Mouse (Mus musculus) midbrain, embryonic 14.5 days (tissue): ENCODE results near the gene E030018B13Rik. TPM values are rescaled to one million over a fixed set of nuclear protein-coding genes. Genes with fewer than 3 reads are reported as not detected.

Experiments
- ATAC-seq: fragments of 200-750 bp; cut with Nextera tagmentation; 2 replicates; pipeline ENCODE4 v1.8.0; 2017; ENCODE audit warnings: moderate number of reproducible peaks, moderate library complexity; ENCODE audit not compliant: low FRiP score, low TSS enrichment
- DNase-seq: peaks from one replicate; pipeline ENCODE4 v3.0.0-alpha.2; 2015
- H3K27ac ChIP-seq: fragments of 300-500 bp; sonication (generic); replicated peaks from 2 replicates; pipeline ENCODE4 v1.5.1; 2014; ENCODE audit warnings: mild to moderate bottlenecking, low read depth, low read length, moderate library complexity
- H3K27me3 ChIP-seq: fragments of 300-500 bp; sonication (generic); 2 replicates; pipeline ENCODE4 v1.6.1; 2014; ENCODE audit warnings: low read length, control low read depth, mixed read lengths; ENCODE audit not compliant: control insufficient read depth, insufficient read depth
- H3K36me3 ChIP-seq: fragments of 300-500 bp; sonication (generic); 2 replicates; pipeline ENCODE4 v1.6.1; 2014; ENCODE audit warnings: low read length, control low read depth; ENCODE audit not compliant: control insufficient read depth, insufficient read depth
- H3K4me1 ChIP-seq: fragments of 300-500 bp; sonication (generic); 2 replicates; pipeline ENCODE4 v1.6.1; 2014; ENCODE audit warnings: mild to moderate bottlenecking, antibody characterized with exemption, low read length, control low read depth; ENCODE audit not compliant: control insufficient read depth, insufficient read depth
- H3K4me2 ChIP-seq: fragments of 300-500 bp; sonication (generic); 2 replicates; pipeline ENCODE4 v1.6.1; 2014; ENCODE audit warnings: mild to moderate bottlenecking, low read length, moderate library complexity
- H3K4me3 ChIP-seq: fragments of 300-500 bp; sonication (generic); replicated peaks from 2 replicates; pipeline ENCODE4 v1.5.1; 2014; ENCODE audit warnings: low read depth, low read length
- H3K9ac ChIP-seq: fragments of 300-500 bp; sonication (generic); replicated peaks from 2 replicates; pipeline ENCODE4 v1.6.1; 2014; ENCODE audit warnings: mild to moderate bottlenecking, low read length, moderate library complexity
- H3K9me3 ChIP-seq: fragments of 300-500 bp; sonication (generic); 2 replicates; pipeline ENCODE4 v1.6.1; 2016; ENCODE audit warnings: low read length, control low read depth, mixed read lengths; ENCODE audit not compliant: control insufficient read depth
- WGBS: fragments of 180-500 bp; shearing (Covaris S2); extraction: QIAGEN DNeasy Blood & Tissue Kit; methylation state at CpG from one replicate; pipeline ENCODE4 v1.1.7; 2014; 5-methylcytosine and 5-hydroxymethylcytosine counted together
- polyA plus RNA-seq: library from polyadenylated mRNA; unstranded; fragments of >200 nt; fragmentation: Nextera tagmentation; extraction: Ambion mirVana; gene quantifications from 2 replicates; pipeline ENCODE4 v1.2.1, GENCODE M21; 2014

The E030018B13Rik gene
- polyA plus RNA-seq, 1 experiment from 2014 or later, result not detected

GRCm38 (mm10) chr7:63941501-63941900, 24.8 kb downstream of the E030018B13Rik start:
- H3K9me3 ChIP-seq, result no peaks in the 10 kb centered on the region
- 82% methylated on average over 4 of the region's 4 CpGs for WGBS
- no peaks in the 10 kb centered on the region for H3K27me3 ChIP-seq
- H3K36me3 ChIP-seq, result no peaks in the 10 kb centered on the region
- H3K9ac ChIP-seq, result no peak overlapping the region
- ATAC-seq, result no peak
- no peak overlapping the region for H3K27ac ChIP-seq
- H3K4me1 ChIP-seq, result peaks cover 7% of the 10 kb centered on the region
- no peak overlapping the region for H3K4me2 ChIP-seq
- no peak for DNase-seq
- H3K4me3 ChIP-seq, result no peak overlapping the region

- H3K36me3 ChIP-seq, result no peaks in the 10 kb centered on the region
- ATAC-seq (no peak), DNase-seq (no peak)
- no peaks in the 10 kb centered on the region for H3K9me3 ChIP-seq
- no peak overlapping the region for H3K27ac ChIP-seq
- no peak overlapping the region for H3K4me3 ChIP-seq
- H3K4me2 ChIP-seq, result no peak overlapping the region
- WGBS, result 56% methylated on average over 2 of the region's 2 CpGs
- peaks cover 7% of the 10 kb centered on the region for H3K4me1 ChIP-seq
- no peak overlapping the region for H3K9ac ChIP-seq
- H3K27me3 ChIP-seq, result no peaks in the 10 kb centered on the region
Measured at GRCm38 (mm10) chr7:63943946-63944345, 27.3 kb downstream of the E030018B13Rik start.

- 47% methylated on average over 11 of the region's 11 CpGs for WGBS
- Histone ChIP-seq H3K4me1 (peaks cover 19% of the 10 kb centered on the region; the same call in 1 of the 2 replicates), H3K4me3 (no peak overlapping the region), H3K36me3 (no peaks in the 10 kb centered on the region), H3K9me3 (no peaks in the 10 kb centered on the region), H3K4me2 (no peak overlapping the region), H3K9ac (no peak overlapping the region), H3K27ac (no peak overlapping the region), H3K27me3 (no peaks in the 10 kb centered on the region)
- ATAC-seq, result no peak
- DNase-seq, result no peak
Measured at GRCm38 (mm10) chr7:63947514-63948487, 31.1 kb downstream of the E030018B13Rik start.

- DNase-seq (no peak), ATAC-seq (no peak)
- Histone ChIP-seq H3K9me3 (no peaks in the 10 kb centered on the region), H3K27ac (no peak overlapping the region), H3K27me3 (no peaks in the 10 kb centered on the region), H3K4me2 (no peak overlapping the region), H3K4me3 (no peak overlapping the region), H3K36me3 (no peaks in the 10 kb centered on the region), H3K9ac (no peak overlapping the region), H3K4me1 (peaks cover 19% of the 10 kb centered on the region; the same call in 1 of the 2 replicates)
- WGBS, result 90% methylated on average over 3 of the region's 3 CpGs
Measured at GRCm38 (mm10) chr7:63949176-63949575, 32.5 kb downstream of the E030018B13Rik start.

GRCm38 (mm10) chr7:63950931-63951607, 34.4 kb downstream of the E030018B13Rik start:
- ATAC-seq (peak; percentile 57; the same call in 1 of the 2 replicates), DNase-seq (no peak)
- Histone ChIP-seq H3K36me3 (no peaks in the 10 kb centered on the region), H3K4me2 (no peak overlapping the region), H3K9ac (no peak overlapping the region), H3K27ac (peak overlapping the region; percentile 45; the same call in 1 of the 2 replicates), H3K4me1 (peaks cover 22% of the 10 kb centered on the region), H3K27me3 (no peaks in the 10 kb centered on the region), H3K9me3 (no peaks in the 10 kb centered on the region), H3K4me3 (no peak overlapping the region)
- 68% methylated on average over 10 of the region's 10 CpGs for WGBS

- Histone ChIP-seq H3K9me3 (no peaks in the 10 kb centered on the region), H3K9ac (no peak overlapping the region), H3K36me3 (no peaks in the 10 kb centered on the region), H3K27ac (no peak overlapping the region), H3K4me2 (no peak overlapping the region), H3K27me3 (no peaks in the 10 kb centered on the region), H3K4me1 (peaks cover 33% of the 10 kb centered on the region), H3K4me3 (no peak overlapping the region)
- no peak for ATAC-seq
- no peak for DNase-seq
- WGBS, result 25% methylated on average over 7 of the region's 7 CpGs
Measured at GRCm38 (mm10) chr7:63952077-63952898, 35.6 kb downstream of the E030018B13Rik start.

GRCm38 (mm10) chr7:63955440-63955839, 38.8 kb downstream of the E030018B13Rik start:
- H3K9ac ChIP-seq, result no peak overlapping the region
- H3K27me3 ChIP-seq, result no peaks in the 10 kb centered on the region
- H3K27ac ChIP-seq, result no peak overlapping the region
- ATAC-seq, result no peak
- peaks cover 51% of the 10 kb centered on the region for H3K4me1 ChIP-seq
- no peak overlapping the region for H3K4me2 ChIP-seq
- no peaks in the 10 kb centered on the region for H3K36me3 ChIP-seq
- WGBS, result 83% methylated on average over 2 of the region's 2 CpGs
- DNase-seq, result no peak
- no peak overlapping the region for H3K4me3 ChIP-seq
- no peaks in the 10 kb centered on the region for H3K9me3 ChIP-seq

GRCm38 (mm10) chr7:63956138-63956823, 39.6 kb downstream of the E030018B13Rik start:
- ATAC-seq, result no peak
- 55% methylated on average over 14 of the region's 14 CpGs for WGBS
- H3K4me3 ChIP-seq, result no peak overlapping the region
- H3K4me2 ChIP-seq, result no peak overlapping the region
- DNase-seq, result no peak
- peak overlapping the region; percentile 89 for H3K27ac ChIP-seq
- peaks cover 48% of the 10 kb centered on the region for H3K4me1 ChIP-seq
- H3K9me3 ChIP-seq, result no peaks in the 10 kb centered on the region
- H3K36me3 ChIP-seq, result no peaks in the 10 kb centered on the region
- no peaks in the 10 kb centered on the region for H3K27me3 ChIP-seq
- H3K9ac ChIP-seq, result no peak overlapping the region
